Mouse (Mus musculus): Measurements from ENCODE around the gene Gtpbp8. TPM values are rescaled to one million over a fixed set of nuclear protein-coding genes. Genes with fewer than 3 reads are reported as not detected.

Gene Gtpbp8
- polyA plus RNA-seq, 1 experiment from 2014 or later: 38.1 TPM

DNA sequence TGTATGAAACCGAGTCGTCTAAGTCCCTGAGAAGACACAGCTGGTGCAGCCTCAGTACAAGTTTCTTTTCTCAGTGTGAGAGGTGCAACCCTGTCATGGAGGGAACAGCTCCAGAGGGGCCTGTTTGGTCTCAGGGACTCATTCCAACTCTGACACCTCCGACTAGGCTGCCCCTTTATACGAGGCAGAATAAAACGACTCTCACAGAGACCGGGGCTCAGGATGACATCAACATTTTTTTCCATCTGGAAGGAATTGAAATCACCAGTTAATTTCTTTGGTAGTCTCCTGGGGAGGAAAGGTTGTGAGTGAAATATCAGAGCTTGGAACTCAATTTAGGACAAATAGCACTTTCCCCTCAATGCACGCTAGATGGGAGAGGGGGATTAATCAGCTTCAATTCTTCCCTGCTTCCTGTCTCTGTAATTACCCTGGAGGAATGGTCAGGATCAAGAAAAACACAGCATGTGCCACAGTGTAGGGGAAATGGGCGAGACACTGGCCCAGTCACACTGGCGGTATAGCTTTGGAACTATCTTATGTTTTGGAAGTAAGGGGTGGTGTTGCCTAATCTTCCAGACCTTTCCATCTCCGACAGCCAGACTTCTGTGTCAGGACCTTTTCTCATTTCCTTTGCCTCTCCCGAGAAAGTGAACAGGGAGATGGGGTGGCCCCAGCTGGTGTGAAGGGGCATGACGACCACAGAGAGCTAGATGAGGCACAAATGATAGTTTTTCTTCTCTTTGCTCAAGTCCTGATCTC is 50.1 kb downstream of the Gtpbp8 start:
- Histone ChIP-seq H3K4me3 (no peak overlapping the region), H3K27me3 (replicated peaks) (no peaks in the 10 kb centered on the region), H3K4me2 (no peak overlapping the region), H3K9me3 (no peaks in the 10 kb centered on the region), H3K9ac (no peak overlapping the region), H3K4me1 (no peaks in the 10 kb centered on the region), H3K36me3 (replicated peaks) (no peaks in the 10 kb centered on the region), H3K27ac (no peak overlapping the region)
- WGBS: 45% methylated on average over 12 of the region's 12 CpGs
- no peak for ATAC-seq (replicated peaks)

DNA sequence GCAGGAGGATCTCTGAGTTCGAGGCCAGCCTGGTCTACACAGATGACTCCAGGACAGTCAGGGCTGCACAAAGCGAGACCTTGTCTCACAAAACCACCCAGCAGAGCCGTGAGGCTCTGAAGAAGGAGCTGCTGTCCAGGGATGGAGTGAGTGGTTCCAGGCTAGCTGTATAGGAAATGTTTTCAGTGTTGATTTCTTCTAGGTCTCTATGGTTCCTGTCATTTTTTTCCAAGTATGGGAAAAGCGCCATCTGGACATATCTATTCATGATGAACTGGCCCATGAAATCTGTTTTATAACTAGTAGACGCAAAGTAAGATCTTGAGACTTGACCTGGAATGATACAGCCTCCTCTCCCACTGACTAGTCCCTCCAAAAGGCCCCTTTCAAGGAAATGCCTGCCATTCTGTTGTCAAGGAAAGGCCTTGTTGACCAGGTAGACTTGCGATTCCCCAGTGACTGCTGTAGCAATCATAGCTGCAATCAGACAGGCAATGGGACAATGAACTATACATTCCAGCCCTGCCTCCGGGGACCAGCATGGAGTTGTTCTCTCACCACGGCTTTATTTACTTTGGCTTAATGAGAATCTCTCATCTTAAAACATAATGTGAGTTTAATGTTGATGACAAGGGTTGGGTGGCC is 50.8 kb downstream of the Gtpbp8 start:
- WGBS: 88% methylated on average over 8 of the region's 8 CpGs
- no peak overlapping the region for H3K4me2 ChIP-seq
- H3K27me3 ChIP-seq (replicated peaks): no peaks in the 10 kb centered on the region
- H3K9ac ChIP-seq: no peak overlapping the region
- H3K9me3 ChIP-seq: no peaks in the 10 kb centered on the region
- no peaks in the 10 kb centered on the region for H3K4me1 ChIP-seq
- ATAC-seq (replicated peaks): no peak
- H3K4me3 ChIP-seq: no peak overlapping the region
- no peak overlapping the region for H3K27ac ChIP-seq
- no peaks in the 10 kb centered on the region for H3K36me3 ChIP-seq (replicated peaks)

DNA sequence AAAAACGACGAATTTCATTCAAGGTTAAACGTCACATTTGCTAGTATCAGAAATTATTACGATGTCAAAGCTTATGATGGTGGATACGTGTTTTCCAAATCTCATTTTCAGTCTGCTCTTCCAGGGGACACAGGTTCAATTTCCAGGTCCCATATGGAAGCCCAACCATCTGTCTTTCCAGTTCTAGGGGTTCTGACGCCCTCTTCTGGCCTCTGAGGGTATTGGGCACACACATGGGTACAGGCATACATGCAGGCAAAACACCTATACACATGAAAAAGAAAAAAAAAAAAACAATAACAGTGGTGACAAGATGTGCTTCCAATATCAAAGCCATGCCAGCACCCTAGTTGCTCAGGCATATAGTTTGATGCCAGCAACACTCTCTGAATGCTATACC is 52.5 kb downstream of the Gtpbp8 start:
- Histone ChIP-seq H3K4me3 (no peak overlapping the region), H3K9me3 (no peaks in the 10 kb centered on the region), H3K27ac (no peak overlapping the region), H3K27me3 (replicated peaks) (no peaks in the 10 kb centered on the region), H3K4me2 (no peak overlapping the region), H3K36me3 (replicated peaks) (no peaks in the 10 kb centered on the region), H3K4me1 (peaks cover 4% of the 10 kb centered on the region), H3K9ac (no peak overlapping the region)
- ATAC-seq (replicated peaks): no peak
- WGBS: 69% methylated on average over 6 of the region's 6 CpGs

DNA sequence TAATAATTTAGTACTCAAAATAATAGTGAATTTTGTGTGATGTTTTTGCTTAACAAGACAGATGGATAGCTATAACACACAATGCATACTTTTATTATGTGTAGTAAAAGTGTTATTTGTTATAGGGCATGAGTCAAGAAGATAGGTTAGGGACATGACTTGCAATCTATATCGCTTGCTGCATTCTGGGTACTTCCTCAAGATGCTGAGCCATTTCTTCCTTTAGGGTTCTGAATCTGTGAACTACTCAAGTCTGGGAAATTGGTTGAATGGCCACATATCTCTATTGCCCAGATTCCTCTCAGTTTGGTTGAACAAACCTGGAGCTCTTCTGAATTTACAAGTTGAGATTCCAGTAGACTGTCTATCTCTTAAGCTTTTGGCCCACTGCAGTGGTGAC is 53.6 kb downstream of the Gtpbp8 start:
- Histone ChIP-seq H3K4me3 (no peak overlapping the region), H3K9me3 (no peaks in the 10 kb centered on the region), H3K4me1 (peaks cover 15% of the 10 kb centered on the region), H3K36me3 (replicated peaks) (no peaks in the 10 kb centered on the region), H3K27ac (no peak overlapping the region), H3K9ac (no peak overlapping the region), H3K4me2 (no peak overlapping the region), H3K27me3 (replicated peaks) (no peaks in the 10 kb centered on the region)
- whole genome bisulfite sequencing: 100% methylated on average over 1 of the region's 1 CpGs
- ATAC-seq (replicated peaks): no peak

DNA sequence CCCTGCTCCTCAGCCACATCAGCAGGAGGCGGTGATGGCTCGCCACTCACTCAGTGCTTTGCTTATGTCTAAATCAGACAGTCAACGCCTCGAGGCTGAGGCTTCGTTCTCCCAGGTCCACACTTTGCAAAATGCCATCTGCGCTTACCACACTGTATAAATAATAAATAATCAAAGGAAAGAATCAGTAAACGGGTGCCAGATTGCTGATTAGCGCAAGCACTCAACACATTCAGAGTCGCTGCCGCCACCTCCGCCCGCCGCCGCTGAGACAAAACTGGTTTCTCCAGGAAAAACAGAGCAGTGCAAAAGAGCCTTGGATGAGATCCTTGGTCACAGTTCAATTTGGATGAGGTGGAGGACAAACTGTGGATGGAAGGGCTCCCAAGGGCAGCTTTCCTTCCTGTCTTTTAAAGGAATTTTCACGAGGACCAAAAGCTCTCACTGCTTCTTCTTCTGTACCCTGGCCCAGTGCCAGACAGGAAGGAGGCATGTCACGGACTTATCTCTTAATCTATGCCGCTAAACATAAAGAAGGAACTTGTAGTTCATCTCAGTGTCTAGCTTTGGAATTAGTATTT is 54.5 kb downstream of the Gtpbp8 start:
- Histone ChIP-seq H3K9me3 (no peaks in the 10 kb centered on the region), H3K27me3 (replicated peaks) (no peaks in the 10 kb centered on the region), H3K27ac (0 out of 2 replicates have a peak overlapping the region, but pooled peaks have one; percentile 12), H3K36me3 (replicated peaks) (no peaks in the 10 kb centered on the region), H3K4me3 (no peak overlapping the region), H3K4me1 (peaks cover 24% of the 10 kb centered on the region), H3K9ac (no peak overlapping the region), H3K4me2 (peak overlapping the region; percentile 14; the same call in 1 of the 2 replicates)
- ATAC-seq (replicated peaks): no peak
- 47% methylated on average over 17 of the region's 17 CpGs for WGBS

DNA sequence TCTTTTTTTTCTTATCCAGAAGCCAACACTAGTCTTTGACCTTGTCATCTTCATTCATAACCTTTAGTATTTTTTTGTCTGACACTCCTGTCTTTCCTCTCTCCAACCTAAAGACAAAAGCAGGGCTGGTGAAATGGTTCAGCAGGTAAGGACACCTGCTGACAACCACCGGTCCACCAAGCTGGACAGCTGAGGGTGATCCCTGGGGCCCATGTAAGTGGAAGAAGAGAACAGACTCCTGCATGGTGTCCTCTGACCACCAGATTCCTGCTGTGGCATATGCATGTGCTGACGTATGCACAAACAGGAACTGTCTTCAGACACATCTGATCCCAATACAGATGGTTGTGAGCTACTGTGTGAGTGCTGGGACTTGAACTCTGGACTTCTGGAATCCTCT is 55.1 kb downstream of the Gtpbp8 start:
- peaks cover 24% of the 10 kb centered on the region for H3K4me1 ChIP-seq
- no peak overlapping the region for H3K4me2 ChIP-seq
- H3K9me3 ChIP-seq: no peaks in the 10 kb centered on the region
- no peaks in the 10 kb centered on the region for H3K36me3 ChIP-seq (replicated peaks)
- H3K27me3 ChIP-seq (replicated peaks): no peaks in the 10 kb centered on the region
- H3K27ac ChIP-seq: no peak overlapping the region
- no peak overlapping the region for H3K4me3 ChIP-seq
- no peak overlapping the region for H3K9ac ChIP-seq
- WGBS: 73% methylated on average over 2 of the region's 2 CpGs
- no peak for ATAC-seq (replicated peaks)

DNA sequence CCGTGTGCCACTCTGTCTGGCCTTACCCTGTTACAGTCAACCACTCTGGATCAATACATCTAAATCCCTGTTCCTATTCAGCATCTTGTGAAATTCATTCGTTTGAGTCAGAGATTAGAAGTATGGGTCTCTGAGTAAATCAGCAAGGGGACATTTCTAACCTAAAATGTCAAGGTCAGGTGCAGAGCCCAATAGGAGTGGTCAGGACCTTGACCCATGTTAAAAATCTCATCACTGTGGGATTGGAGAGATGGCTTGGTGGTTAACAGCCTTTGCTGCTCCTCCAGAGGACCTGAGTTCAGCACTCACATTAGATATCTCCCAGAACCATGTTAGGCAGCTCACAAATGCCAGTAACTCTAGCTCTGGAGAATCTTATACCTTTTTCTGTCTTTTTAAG is 55.7 kb downstream of the Gtpbp8 start:
- Histone ChIP-seq H3K27ac (no peak overlapping the region), H3K4me1 (peaks cover 24% of the 10 kb centered on the region), H3K4me2 (no peak overlapping the region), H3K4me3 (no peak overlapping the region), H3K9ac (no peak overlapping the region), H3K36me3 (replicated peaks) (no peaks in the 10 kb centered on the region), H3K9me3 (no peaks in the 10 kb centered on the region), H3K27me3 (replicated peaks) (no peaks in the 10 kb centered on the region)
- WGBS: 76% methylated on average over 2 of the region's 2 CpGs
- no peak for ATAC-seq (replicated peaks)

DNA sequence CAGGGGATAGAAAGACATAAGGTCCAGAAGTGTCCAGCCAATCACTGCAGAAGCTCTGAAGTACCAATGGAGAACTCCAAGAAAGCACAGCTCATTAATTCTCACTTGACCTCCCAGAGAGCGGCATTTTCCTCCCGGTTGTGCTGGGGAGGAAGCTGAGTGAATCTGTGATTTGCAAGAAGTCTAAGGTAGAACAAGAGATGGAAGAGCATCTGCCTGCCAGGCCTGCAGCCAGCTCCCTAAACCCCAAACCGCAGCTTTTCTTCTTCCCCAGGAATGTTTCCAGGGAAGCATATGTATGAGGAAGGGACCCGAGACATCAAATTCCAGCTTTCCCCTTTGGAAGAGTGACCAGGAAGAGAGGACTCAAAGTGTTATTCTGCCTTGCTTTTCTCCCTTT is 57.7 kb downstream of the Gtpbp8 start:
- Histone ChIP-seq H3K4me3 (no peak overlapping the region), H3K4me2 (peak overlapping the region; percentile 47), H3K27me3 (replicated peaks) (no peaks in the 10 kb centered on the region), H3K36me3 (replicated peaks) (no peaks in the 10 kb centered on the region), H3K4me1 (peaks cover 24% of the 10 kb centered on the region), H3K27ac (no peak overlapping the region; the same call in 1 of the 2 replicates), H3K9ac (no peak overlapping the region), H3K9me3 (no peaks in the 10 kb centered on the region)
- WGBS: 8% methylated on average over 4 of the region's 4 CpGs
- ATAC-seq (replicated peaks): no peak

DNA sequence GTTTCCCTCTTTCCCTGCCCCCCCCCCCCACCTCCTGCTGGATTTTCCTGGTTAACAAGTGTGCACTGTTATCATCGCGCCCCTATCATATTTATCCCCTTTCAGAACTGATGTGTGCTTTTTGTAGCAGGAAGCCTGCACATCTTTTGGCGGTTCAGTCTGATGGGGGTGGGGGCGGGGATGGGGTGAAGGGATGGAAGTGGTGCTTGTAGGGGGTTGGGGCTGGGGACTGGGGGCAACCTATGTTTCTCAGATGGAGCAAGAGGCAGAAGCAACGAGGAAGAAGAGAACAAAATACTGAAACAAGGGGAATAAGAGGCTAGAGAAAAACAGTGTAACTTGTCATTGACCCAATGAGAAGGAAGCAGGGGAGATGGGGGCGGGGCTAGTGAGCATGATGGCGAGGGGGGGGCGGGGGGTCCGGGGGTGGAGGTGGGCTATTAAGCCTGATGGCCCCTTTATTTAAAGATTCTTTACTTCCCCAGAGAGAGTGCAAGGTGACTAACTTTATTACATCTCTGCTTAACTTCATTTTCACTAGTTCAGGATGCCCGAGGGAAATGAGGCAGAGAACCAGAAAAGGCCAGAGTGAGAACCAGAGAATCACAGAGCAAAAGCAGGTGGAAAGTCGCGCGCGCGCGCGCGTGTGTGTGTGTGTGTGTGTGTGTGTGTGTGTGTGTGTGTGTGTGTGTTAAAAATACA is 58.3 kb downstream of the Gtpbp8 start:
- 1% methylated on average over 18 of the region's 18 CpGs for WGBS
- Histone ChIP-seq H3K4me1 (peaks cover 24% of the 10 kb centered on the region), H3K9me3 (no peaks in the 10 kb centered on the region), H3K36me3 (replicated peaks) (no peaks in the 10 kb centered on the region), H3K4me2 (peak overlapping the region; percentile 47), H3K27ac (peak overlapping the region; percentile 60), H3K4me3 (peak overlapping the region; percentile 25), H3K9ac (no peak overlapping the region), H3K27me3 (replicated peaks) (no peaks in the 10 kb centered on the region)
- peak; percentile 59 for ATAC-seq (replicated peaks)

DNA sequence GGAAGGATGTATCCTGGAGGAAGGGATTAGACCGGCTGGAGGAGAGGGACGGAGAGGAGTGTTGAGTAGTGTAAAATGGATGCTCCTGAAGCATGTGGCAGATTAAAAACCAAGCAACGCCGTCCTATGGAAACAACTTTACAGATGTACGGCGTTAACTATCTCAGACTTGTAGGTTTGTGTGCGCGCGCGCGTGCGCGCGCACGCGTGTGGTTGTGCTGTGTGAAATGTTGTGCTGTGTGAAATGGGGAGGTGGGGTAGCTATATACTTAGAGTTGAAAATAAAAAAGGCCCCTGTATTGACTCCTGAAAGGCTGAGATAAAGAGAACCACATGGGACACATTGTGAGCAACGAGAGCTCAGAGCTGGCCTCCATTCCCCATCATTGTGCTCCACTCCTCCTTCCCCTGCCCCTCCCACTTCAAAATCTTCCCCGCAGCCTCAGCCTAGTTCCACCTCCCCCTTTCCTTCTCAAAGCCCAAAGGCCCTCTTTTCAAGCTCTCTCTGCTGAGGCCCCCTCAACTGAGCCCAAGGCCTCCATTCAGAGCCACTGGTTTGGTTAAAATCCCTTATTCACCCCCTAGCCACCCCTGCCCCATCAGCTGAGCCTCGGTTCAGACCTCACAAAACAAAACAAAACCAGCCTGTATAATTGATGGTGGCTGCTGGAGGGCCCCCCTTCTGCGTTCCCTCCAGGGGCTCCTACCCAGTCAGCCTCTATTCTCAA is 59.0 kb downstream of the Gtpbp8 start:
- Histone ChIP-seq H3K4me2 (peak overlapping the region; percentile 47), H3K9ac (no peak overlapping the region), H3K4me3 (peak overlapping the region; percentile 25), H3K4me1 (peaks cover 24% of the 10 kb centered on the region), H3K27ac (peak overlapping the region; percentile 60), H3K9me3 (no peaks in the 10 kb centered on the region), H3K27me3 (replicated peaks) (no peaks in the 10 kb centered on the region), H3K36me3 (replicated peaks) (no peaks in the 10 kb centered on the region)
- 12% methylated on average over 20 of the region's 20 CpGs for WGBS
- peak; percentile 84 for ATAC-seq (replicated peaks)
